Mouse (Mus musculus): ENCODE data around the gene Trak1.

The Trak1 gene

DNA sequence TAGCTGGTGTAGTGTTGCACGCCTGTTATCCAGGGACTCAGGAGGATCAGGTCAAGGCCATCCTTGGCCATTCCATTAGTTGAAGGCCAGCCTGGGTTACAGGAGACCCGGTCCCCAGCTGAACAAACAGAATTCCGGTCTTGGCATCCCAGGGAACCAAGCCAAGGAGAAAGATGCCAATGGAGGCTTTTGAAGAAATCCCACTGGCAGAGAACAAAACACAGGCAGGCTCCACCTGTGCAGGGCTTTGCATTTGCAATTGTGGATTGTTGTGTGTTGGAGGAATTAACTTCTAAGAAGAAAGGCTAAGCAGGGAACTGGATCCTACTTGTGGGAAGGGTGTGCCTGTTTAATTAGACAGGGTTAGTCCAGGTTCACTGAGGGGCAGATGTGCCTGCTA lies 47.0 kb downstream of the Trak1 start:
- no peak for DNase-seq (ENCODE audit: low read depth in 2 of 2, low spot score in 2 of 2)

DNA sequence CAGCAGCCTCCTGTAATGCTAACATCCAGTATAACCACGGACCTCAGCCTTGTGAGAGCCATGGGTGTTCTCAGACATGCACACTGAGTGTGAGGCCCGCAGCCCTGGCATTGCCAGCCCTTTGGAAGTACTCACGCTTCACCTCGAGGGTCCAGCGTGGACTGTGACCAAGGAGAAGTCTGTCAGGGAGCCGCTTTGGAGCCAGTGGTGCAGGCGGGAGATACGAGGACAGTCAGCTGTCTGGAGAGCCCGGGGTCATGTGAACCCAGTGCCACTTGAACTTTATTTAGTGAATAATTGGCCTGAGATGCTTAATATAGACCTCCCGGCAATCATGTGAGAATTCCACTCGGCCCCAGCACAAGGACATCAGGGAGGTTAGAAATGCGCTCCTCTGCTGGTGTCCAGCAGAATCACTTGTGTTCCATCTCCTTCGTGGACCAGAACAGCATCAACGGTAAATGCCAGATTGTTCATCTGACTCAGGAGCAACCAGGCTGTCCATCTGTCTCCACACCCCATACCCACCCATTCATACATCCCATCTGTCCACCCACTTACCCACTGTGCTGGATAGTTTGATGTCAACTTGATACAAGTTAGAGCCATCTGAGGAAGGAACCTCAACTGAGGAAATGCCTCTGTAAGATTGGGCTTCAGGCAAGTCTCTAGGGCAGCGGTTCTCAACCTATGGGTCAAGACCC lies 48.3 kb downstream of the Trak1 start:
- DNase-seq (ENCODE audit: low read depth in 2 of 2, low spot score in 2 of 2), result no peak

DNA sequence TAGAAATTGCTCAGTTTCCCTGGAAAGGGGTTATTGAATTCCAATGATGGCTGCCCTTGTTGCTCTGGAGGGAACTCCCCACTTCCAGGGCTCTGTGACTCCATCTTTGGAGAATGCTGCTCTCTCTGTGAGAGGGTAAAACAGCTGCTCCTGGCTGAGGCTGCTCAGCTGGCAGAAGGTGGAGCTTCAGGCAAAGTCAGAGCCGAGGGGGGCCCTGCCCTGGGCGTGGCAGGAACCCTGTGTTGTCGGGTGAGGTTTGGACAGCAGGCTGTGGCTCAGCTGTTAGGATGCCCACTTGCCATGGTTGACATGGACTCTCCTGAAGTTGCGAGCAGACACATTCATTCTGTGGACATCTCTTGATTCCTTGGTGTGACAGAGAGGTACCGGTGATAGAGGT lies 49.3 kb downstream of the Trak1 start:
- no peak for DNase-seq (ENCODE audit: low read depth in 2 of 2, low spot score in 2 of 2)

DNA sequence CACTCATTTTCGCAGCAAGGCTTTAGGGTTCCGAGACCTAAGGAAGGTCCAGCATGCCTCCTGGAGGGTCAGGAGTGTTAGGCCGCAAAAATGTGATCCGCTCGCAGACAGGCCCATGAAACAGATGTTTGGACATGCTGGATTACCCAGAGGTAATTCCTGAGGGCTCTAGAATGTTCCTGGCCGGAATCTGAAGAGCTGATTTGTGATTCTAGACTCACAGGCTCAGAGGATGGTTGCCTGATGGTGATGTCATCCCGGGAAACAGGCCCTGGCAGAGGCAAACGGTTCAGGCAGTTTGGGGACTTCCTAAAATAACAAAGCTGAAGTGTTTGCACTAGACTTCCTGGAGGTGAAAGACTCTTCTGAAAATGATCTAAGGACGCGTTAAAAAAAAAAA lies 50.7 kb downstream of the Trak1 start:
- DNase-seq (ENCODE audit: low read depth in 2 of 2, low spot score in 2 of 2), result no peak

DNA sequence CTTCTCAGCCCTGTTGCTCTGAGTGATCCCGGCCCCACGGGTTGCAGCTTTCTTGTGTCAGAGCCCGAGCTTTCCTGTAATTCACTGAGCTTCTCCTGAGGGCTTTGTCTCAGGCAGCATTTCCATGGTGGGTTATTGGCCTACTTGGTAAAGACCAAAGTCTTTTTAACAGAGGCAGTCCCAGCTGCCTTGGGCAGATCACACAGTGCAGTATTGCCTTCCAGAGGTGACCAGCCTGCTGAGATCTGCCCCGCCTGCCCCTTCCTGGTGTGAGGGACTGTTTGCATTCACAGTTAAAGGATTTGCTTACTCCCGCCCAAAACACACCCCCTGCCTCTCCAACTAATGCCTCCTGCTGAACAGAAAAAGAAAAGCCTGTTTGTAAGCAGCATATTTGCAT lies 51.2 kb downstream of the Trak1 start:
- DNase-seq (ENCODE audit: low read depth in 2 of 2, low spot score in 2 of 2), result no peak

DNA sequence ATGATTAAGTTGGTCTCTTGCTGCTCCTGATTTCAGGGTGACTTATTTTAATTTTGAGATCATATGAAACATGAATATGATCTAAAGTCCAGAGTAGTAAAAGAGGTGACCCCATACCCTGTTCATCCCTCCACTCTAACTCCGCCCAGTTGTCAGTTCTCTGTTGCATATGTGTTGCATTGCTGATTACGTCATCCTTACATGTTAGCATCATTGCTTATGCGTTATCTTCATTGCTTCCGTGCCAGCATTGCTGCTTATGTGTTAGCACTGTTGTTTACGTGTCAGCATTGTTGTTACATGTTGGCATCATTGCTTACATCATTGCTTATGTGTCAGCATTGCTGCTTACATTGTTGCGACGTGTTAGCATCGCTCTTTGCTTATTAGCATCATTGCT lies 51.8 kb downstream of the Trak1 start:
- no peak for DNase-seq (ENCODE audit: low read depth in 2 of 2, low spot score in 2 of 2)

DNA sequence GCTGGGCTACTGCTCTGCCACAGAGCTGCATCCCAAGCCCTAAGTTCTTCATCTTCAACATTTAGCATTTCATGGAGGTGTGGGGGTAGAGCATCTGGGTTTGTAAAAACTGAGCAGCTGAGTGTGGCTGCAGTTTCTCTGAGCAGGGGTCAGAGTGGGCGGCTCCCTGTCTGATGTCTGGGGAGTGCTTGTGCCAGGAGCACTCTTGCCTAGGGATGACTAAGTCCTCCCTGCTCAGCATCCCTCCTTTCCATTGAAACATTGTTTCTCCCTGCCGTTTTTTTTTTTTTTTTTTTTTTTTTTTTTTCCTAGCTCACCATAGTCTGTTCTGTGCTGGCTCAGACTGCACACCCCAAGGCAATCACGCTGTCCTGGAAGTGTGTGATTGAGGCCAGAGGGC lies 53.3 kb downstream of the Trak1 start:
- DNase-seq (ENCODE audit: low read depth in 2 of 2, low spot score in 2 of 2), result no peak

DNA sequence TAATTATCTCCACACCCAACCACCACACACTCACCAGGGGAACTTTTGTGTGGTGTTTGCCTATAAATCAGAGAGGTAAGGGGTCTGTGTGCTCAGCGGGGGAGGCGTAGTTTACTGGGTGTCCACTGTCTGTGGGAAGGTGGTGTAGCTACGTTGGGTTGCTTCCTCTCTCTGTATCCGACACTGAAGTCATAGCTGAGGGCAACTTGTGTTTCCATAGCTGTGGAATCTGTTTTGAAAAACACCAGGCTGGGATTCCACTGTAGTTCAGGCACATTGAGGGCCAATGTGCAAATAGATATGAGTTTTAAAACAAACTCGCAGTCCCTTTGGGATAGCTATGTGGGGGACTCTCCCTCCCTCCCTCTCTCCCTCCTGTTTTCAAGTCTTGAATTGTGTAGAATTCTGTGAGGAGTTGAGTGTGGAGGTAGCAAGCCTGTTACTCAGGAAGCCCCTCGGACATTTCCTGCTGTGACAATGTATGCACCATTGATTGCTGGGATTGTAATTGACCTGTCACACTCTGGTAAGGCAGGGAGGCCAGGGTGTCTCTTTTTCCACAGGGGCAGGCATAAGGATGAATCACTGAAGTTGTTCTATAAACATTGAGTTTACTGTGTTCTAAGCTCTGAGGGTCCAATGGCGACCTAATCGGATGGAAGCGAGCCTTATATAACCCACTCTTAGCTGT lies 54.2 kb downstream of the Trak1 start:
- DNase-seq (ENCODE audit: low read depth in 2 of 2, low spot score in 2 of 2), result no peak

DNA sequence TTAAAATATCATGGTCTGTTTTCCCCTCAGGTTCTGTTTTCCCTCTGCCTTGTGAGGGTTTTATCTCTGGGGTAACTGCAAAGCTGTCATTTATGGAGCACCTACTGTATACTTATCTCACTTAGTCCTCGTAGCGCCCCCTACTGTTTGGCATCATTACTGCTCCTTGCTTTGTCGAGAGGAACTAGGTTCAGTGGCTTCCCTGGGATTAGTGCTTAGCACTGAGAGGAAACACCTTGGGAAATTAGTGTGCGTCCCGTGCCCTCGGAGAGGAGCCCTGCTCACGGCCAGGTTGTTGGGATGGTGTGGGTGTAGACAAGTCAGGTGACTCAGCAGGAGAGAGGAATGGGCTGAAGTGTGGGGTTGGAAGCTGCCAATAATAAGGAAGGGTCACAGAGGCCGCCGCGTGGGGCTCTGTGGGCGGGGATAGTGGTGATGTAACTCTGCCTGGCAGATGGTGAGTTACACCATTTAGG lies 54.9 kb downstream of the Trak1 start:
- peak; percentile 31 to 53 for DNase-seq (ENCODE audit: low read depth in 2 of 2, low spot score in 2 of 2)

DNA sequence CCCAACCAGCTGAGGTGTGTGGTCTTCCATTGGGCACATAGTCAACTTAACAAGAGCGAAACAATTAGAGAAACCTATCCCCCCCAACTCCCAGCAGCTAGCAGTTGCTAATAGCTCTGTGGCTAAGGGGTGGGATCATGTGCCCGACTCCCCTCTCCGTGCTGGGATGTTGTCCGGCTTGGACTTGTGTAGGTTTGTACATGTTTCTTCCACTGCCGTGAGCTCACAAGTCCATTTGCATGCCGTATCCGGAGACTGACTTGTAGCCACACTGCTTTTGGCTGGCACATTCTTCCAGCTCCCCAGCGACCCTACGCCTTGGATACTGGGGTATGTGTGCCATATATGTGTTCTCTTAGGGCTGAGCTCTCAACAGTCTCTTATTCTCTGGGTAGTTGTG lies 55.4 kb downstream of the Trak1 start:
- DNase-seq (ENCODE audit: low read depth in 2 of 2, low spot score in 2 of 2), result no peak

DNA sequence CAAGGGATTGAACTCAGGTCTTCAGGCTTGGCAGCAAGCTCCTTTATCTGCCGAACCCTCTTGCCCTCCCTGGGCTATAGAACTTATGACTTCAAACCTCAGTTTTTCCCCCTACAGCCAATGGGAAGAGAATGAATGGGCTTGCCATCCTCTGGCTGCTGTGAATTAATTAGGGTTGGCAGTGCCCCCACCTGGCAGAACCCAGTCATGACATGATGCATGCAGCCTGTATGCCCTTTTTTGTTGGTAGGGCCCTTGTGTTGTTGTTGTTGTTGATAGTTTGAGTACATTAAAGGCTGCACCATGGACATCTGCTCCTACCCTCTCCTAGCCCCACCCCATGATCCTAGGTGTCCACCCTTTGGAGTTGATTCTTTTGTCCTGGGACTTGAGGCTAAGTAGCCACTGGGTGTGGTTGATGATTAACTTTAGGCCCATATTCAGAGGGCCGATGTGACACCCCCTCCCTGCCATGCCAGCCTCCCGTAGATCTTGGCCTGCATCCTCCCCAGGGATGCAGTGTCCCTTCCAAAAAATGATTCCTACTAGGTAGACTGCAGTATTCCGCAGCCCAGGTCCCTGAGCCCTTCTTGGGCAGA lies 57.6 kb downstream of the Trak1 start:
- DNase-seq (ENCODE audit: low read depth in 2 of 2, low spot score in 2 of 2), result peak; percentile 36 to 58

DNA sequence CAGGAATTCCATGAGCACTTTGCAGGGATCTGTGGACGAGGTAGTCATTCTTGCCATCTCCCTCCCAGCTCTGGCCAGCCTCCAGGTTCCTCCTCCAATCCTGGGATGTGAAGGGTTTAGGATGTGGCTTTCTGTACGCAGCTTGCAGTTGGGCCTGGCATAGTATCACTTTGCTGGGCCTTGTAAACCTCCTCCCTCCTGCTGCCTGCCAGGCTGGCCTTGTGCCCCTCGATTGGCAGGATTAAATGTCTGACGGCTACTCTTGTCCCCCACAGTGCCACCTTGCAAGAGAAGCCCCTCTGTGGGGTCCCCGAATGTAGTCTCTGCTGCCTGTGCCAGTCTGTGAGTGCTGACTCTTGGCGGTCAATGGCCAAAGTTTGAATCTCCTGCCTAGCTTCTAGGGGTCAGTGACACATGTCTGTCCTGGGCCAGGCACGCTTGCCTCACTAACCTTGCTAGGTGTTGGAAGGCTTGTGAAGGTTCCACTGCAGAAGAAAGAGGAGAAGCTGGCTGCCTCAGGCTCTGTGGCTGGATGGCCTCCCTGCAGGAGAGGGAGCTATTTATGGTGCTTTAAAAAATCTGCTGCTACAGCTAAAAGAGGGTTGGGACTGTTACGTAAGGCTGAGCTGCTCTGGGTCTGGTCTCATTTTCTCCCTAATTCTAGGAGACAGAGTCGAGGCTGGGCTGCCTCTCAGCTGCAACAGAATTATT lies 58.3 kb downstream of the Trak1 start:
- no peak for DNase-seq (ENCODE audit: low read depth in 2 of 2, low spot score in 2 of 2)

DNA sequence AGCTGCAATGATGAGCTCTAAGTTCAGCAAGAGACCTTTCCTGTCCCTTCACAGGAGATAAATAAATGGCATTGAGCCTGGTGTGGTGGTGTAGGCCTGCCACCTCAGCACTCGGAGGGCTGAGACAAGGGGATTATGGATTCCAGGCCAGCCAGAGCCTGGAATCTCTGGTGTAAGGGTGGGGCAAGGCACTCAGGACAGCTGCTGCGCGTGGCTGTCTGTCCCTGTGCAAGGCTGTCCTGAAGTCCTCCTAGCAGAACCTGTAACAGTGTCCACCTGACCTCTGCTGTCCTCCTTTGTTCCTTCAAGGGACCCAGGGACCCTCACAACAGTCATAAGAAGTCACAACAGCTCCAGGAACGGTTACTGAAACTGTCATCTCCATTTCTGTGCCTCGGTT lies 59.8 kb downstream of the Trak1 start:
- DNase-seq (ENCODE audit: low read depth in 2 of 2, low spot score in 2 of 2), result no peak

DNA sequence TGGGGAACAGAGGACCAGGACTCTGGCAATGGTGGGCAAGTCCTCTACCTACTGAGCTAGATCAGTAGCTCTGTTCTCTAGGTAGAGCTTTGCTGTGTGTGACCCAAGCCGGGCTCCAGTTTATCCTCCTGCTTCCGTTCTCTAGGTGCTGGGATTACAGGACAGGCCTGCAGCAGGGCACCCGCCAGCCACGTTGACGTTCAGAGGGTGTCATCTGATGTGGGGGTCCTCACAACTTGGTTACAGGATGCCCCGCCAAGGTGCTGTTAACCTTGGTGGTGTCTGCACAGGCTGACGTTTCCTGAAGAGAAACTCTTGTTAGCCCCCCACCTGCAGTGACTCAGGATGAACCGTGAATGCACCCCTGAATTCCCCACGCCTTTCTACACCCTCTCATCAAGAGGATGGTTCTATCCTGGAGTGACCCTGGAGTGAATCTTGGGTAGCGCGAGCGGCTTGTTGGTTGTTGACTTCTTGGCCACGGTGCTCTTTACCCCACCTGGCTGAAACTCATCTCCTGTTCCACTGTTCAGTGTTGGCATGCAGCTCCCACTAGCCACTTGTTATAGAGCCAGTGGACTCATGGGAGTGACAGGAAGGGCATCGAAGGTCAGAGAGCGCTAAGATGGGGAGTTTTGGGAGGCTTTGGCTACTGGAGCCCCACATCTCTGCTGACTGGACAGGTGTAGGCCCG lies 60.4 kb downstream of the Trak1 start:
- no peak for DNase-seq (ENCODE audit: low read depth in 2 of 2, low spot score in 2 of 2)

DNA sequence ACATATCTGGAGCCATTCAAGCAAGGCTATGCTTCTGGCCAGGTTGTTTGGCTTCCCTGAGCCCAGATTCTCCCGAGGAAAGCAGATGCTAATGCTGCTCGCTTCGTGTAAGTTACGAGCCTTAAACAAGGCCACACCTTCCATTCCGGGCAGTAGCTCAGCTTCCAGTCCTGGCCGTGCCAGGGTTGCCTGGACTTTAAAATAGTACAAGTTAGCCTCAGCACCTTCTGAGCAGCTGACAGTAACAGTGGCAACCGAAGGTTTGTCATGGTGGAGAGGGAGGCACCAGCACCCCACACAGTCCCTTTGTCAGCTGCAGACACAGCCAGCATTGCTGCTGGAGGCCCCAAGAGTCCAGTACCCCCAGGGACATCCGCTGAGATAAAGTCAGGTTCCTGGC lies 61.1 kb downstream of the Trak1 start:
- DNase-seq (ENCODE audit: low read depth in 2 of 2, low spot score in 2 of 2), result no peak

DNA sequence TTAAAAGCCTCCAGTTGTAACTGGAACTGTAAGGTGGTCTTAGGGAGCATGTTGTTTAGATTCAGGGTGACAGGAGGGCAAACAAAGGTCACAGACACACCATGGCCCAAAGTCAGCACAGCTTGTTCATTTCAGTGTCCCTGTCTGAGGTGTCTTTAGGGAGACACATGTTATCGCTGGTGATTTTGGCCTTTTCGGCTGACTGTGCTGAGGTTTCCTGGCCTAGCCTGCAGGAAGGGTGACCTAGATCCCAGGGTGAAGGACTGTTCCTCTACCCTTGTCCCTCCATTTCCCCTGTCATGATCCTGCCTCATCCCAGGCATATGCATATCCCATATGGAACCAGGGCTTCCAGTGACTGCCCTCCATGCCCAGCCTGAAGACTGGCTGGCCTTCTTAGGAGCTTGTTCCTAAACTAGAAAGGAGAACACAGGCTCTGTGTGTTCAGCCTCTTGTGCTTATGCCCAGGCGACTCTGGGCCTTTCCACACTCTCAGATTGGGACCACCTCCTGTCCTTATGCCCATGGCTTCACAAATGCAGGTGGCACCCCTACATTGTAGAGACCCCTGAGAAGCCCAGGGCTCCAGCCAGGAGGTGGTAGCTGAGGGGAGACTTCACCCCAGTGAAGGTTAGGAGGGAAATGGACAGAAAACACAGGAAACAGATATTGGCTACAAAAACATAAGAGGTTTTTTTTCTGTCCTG lies 62.1 kb downstream of the Trak1 start:
- DNase-seq (ENCODE audit: low read depth in 2 of 2, low spot score in 2 of 2), result no peak

DNA sequence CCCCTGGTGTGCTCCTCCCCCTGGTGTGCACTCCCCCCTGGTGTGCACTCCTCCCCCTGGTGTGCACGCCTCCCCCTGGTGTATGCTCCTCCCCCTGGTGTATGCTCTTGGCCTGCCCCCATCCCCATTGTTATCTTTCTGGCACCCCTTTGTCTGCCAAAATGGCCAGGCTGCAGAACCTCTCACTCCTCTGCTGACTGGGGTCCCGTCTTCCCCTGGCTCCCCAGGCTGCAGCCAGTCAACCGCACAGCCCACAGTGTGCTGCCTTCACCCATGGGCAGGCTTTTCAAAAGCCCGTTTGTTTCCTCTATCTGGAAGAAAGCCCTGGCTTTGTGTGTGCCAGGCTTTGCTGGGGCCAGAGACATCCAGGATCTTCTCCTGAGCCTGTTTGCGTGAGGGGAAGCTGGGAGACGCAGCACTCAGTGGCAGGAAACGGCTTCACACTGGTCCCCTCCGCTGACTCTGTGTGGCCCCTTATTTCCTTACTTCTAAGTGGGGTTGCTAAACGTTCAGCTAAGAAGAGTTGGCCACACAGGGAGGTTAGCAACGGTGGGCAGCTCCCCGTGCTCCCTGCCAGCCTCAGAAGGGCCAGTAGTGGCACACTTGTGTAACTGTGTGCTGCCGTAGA lies 63.1 kb downstream of the Trak1 start:
- DNase-seq (ENCODE audit: low read depth in 2 of 2, low spot score in 2 of 2), result peak; percentile 8 to 11

DNA sequence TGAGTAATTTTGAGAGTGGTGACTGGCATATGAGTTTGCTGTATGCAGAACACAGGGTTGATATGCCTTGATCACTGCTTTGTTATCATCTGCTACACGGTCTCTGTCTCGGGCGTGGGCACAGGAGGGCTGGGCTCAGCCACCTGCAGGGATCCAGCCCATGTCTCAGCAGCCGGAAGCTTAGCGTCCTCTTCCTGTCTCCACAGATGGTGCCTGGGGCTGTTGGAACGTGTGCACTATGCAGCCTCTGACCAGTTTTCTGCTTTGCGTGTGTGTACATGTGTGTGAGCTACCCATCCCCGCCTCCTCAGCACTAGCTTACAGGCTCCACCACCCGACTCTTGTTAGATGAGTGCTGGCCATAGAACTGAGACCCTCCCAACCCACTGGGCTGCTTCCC lies 63.7 kb downstream of the Trak1 start:
- peak; percentile 14 to 17 for DNase-seq (ENCODE audit: low read depth in 2 of 2, low spot score in 2 of 2)

DNA sequence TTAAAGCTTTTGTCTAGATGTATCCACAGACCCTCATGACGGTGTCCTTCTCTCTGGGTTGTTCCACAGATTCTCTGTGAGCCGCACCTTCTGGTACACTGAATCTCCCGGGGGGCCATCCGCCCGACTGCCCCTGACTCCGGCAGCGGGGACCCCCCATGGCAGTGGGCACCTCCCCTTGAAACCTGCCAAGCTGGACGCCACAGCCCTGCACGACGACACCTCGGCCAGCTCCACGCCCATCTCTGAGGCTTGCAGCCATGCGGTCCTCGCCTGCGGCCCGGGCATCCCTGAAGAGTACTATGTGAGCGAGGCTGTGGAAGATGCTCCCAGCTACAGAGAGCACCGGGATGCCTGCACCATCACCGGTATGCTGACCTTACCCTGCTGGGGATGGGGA lies 66.6 kb downstream of the Trak1 start:
- no peak for DNase-seq (ENCODE audit: low read depth in 2 of 2, low spot score in 2 of 2)

All from CD8-positive naive resting alpha-beta T cell, adult 2 months (primary cell).